Mouse (Mus musculus) natural killer cell, adult 2 months (primary cell): ENCODE data around the gene Cc2d2b.
A peak's percentile ranks its signal among the peaks of the same experiment; 100 is the strongest.

Experiments used
- DNase-seq, 2 experiments: peaks; one replicate each; pipeline ENCODE4 v3.0.0; 2022; ENCODE audit warnings: low spot score in 2 of 2

The Cc2d2b gene

GRCm38 (mm10) chr19:40748559-40748958, at the start of gene Cc2d2b:
Gene Cc2d2b (plus strand): TSS chr19:40748753.
- no peak for DNase-seq

GRCm38 (mm10) chr19:40699816-40700215, 48.7 kb upstream of the Cc2d2b start:
- DNase-seq: no peak

GRCm38 (mm10) chr19:40702406-40702805, 46.1 kb upstream of the Cc2d2b start:
- no peak for DNase-seq

- no peak for DNase-seq
Observed at GRCm38 (mm10) chr19:40712889-40713628, 35.5 kb upstream of the Cc2d2b start.

GRCm38 (mm10) chr19:40714700-40715099, 33.9 kb upstream of the Cc2d2b start:
- DNase-seq: no peak

GRCm38 (mm10) chr19:40716981-40717380, 31.6 kb upstream of the Cc2d2b start:
- DNase-seq: no peak

- DNase-seq: no peak
Observed at GRCm38 (mm10) chr19:40719439-40720105, 29.0 kb upstream of the Cc2d2b start.

- DNase-seq: no peak
Observed at GRCm38 (mm10) chr19:40720381-40720780, 28.2 kb upstream of the Cc2d2b start.

GRCm38 (mm10) chr19:40722137-40723038, 26.2 kb upstream of the Cc2d2b start:
- peak; percentile 49 to 66 for DNase-seq

- DNase-seq: no peak
Observed at GRCm38 (mm10) chr19:40723516-40723915, 25.0 kb upstream of the Cc2d2b start.

- no peak for DNase-seq
Observed at GRCm38 (mm10) chr19:40726148-40726547, 22.4 kb upstream of the Cc2d2b start.

- no peak for DNase-seq
Observed at GRCm38 (mm10) chr19:40726614-40727013, 21.9 kb upstream of the Cc2d2b start.

GRCm38 (mm10) chr19:40728213-40728612, 20.3 kb upstream of the Cc2d2b start:
- DNase-seq: no peak

- no peak for DNase-seq
Observed at GRCm38 (mm10) chr19:40728732-40729420, 19.7 kb upstream of the Cc2d2b start.

GRCm38 (mm10) chr19:40733409-40733808, 15.1 kb upstream of the Cc2d2b start:
- no peak for DNase-seq

- no peak for DNase-seq
Observed at GRCm38 (mm10) chr19:40733849-40734248, 14.7 kb upstream of the Cc2d2b start.

- DNase-seq: peak; percentile 5 to 42
Observed at GRCm38 (mm10) chr19:40736680-40737512, 11.7 kb upstream of the Cc2d2b start.

- DNase-seq: no peak
Observed at GRCm38 (mm10) chr19:40737613-40738012, 10.9 kb upstream of the Cc2d2b start.

GRCm38 (mm10) chr19:40738683-40739324, 9.7 kb upstream of the Cc2d2b start:
- no peak for DNase-seq

GRCm38 (mm10) chr19:40746603-40747002, 1.9 kb upstream of the Cc2d2b start:
- DNase-seq: no peak
